ENCODE assay signal across 24 mouse cellular contexts in the genomic region with DNA sequence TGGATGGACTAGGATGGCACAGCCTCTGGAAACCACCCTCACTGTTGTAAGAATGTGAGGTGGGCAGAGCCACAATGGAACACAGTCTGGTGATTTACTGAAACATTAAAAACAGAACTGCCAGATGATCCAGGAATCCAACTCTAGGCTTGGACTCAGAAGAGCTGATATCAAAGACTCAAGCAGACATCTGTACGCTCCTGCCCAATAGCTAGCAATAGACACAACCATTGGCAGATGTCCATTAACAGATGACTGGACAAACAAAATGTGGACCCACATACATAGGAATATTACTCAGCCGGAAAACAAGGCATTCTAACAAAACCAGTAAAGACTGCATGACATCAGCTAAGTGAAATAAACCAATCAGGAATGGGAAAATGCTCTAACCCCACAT.
A peak's percentile ranks its signal among the peaks of the same experiment; 100 is the strongest.
DNase-seq lines count a peak whose midpoint lies in the region; ATAC-seq lines count a peak whose summit lies in the region.
"Had no signal": no experiment of that assay in that cellular context is flagged by ENCODE, and none has a peak within 500 bp of the region (broad histone marks: within the 10 kb centered on the region; RNA-seq: fewer than 3 reads in every experiment).

No protein-coding gene starts in this region.

- H3K36me3 ChIP-seq in midbrain, embryonic 11.5 days (ENCODE audit: control insufficient read depth, insufficient read depth, low read length), result no peaks in the 10 kb centered on the region
- no peaks in the 10 kb centered on the region for H3K36me3 ChIP-seq in midbrain, embryonic 13.5 days

- H3K27ac ChIP-seq in midbrain, embryonic 11.5 days (ENCODE audit: low read depth, low read length), result no peak overlapping the region
- H3K27ac ChIP-seq in midbrain, embryonic 13.5 days, result no peak overlapping the region

- H3K4me3 ChIP-seq in midbrain, embryonic 11.5 days (ENCODE audit: low read depth, low read length), result no peak overlapping the region
- no peak overlapping the region for H3K4me3 ChIP-seq in midbrain, embryonic 13.5 days (replicated peaks)

- 97% methylated on average over 2 of the region's 2 CpGs for WGBS in midbrain, embryonic 11.5 days
- WGBS in midbrain, embryonic 13.5 days, result 95% methylated on average over 2 of the region's 2 CpGs

- no peak overlapping the region for H3K4me2 ChIP-seq in midbrain, embryonic 11.5 days
- H3K4me2 ChIP-seq in midbrain, embryonic 13.5 days (replicated peaks), result no peak overlapping the region

- H3K9me3 ChIP-seq in midbrain, embryonic 11.5 days (ENCODE audit: control insufficient read depth, low read length), result no peaks in the 10 kb centered on the region
- no peaks in the 10 kb centered on the region for H3K9me3 ChIP-seq in midbrain, embryonic 13.5 days
- H3K9me3 ChIP-seq: G1E had no signal

- peaks cover 7% of the 10 kb centered on the region for H3K4me1 ChIP-seq in midbrain, embryonic 11.5 days (ENCODE audit: control insufficient read depth, insufficient read depth, low read length)
- peaks cover 5% of the 10 kb centered on the region; the same call in 1 of the 2 replicates for H3K4me1 ChIP-seq in midbrain, embryonic 13.5 days (replicated peaks)

- no peak overlapping the region for H3K9ac ChIP-seq in midbrain, embryonic 11.5 days (ENCODE audit: low read length)
- no peak overlapping the region for H3K9ac ChIP-seq in midbrain, embryonic 13.5 days (replicated peaks)

- DNase-seq in heart, adult 11 months, result peak; percentile 77
- DNase-seq in heart, adult 9 months (ENCODE audit: low spot score in 2 of 2), result no peak
- DNase-seq in midbrain, embryonic 11.5 days (ENCODE audit: low spot score, missing footprints), result peak; percentile 37
- peak; percentile 44 for DNase-seq in 3T3-L1 (ENCODE audit: low read depth, low spot score)
- peak; percentile 78 for DNase-seq in Muller cell, postnatal 12 days (ENCODE audit: inconsistent ontology term)
- no peak for DNase-seq in ovary, postnatal 10 days (ENCODE audit: low spot score)
- no peak for DNase-seq in left cerebral cortex, postnatal 14 days (ENCODE audit: low spot score in 2 of 2)
- DNase-seq: adrenal gland, adult 2 months; adrenal gland, adult 8-10 months; adrenal gland, postnatal 10 days; adrenal gland, postnatal 14 days; adrenal gland, postnatal 25 days; adrenal gland, postnatal 36 days; B cell, adult 2 months; cerebellum, adult 11 months; cerebellum, adult 11-12 months; cerebellum, adult 18-20 months; cerebellum, adult 2 months had no signal

- no peak for ATAC-seq in midbrain, embryonic 11.5 days (ENCODE audit: low FRiP score)
- ATAC-seq in midbrain, embryonic 13.5 days, result no peak
- ATAC-seq: activated CD4-positive, CD25-positive, alpha-beta regulatory T cell, adult 4 months; CD4-positive, CD25-positive, alpha-beta regulatory T cell, adult 4 months; Patski had no signal

- intact Hi-C loops in left cerebral cortex, postnatal 14 days (cut with DNase I), result no loop called here

- H3K27me3 ChIP-seq in midbrain, embryonic 11.5 days (ENCODE audit: control insufficient read depth, insufficient read depth, low read length), result no peaks in the 10 kb centered on the region
- no peaks in the 10 kb centered on the region for H3K27me3 ChIP-seq in midbrain, embryonic 13.5 days
- H3K27me3 ChIP-seq: CH12.LX, Patski had no signal

Comparison
In these comparisons a context has a peak if more than half of its experiments do, and no peak if none do; other contexts are left out.
1. DNase-seq: peak in heart, adult 11 months (single experiment), midbrain, embryonic 11.5 days (single experiment), 3T3-L1 (single experiment) and Muller cell, postnatal 12 days (single experiment); none in heart, adult 9 months (0 of 2), ovary, postnatal 10 days (single experiment) and left cerebral cortex, postnatal 14 days (0 of 2).